Mouse (Mus musculus): ENCODE data around the gene Btn1a1. TPM values are rescaled to one million over a fixed set of nuclear protein-coding genes. Genes with fewer than 3 reads are reported as not detected.

The Btn1a1 gene
- polyA plus RNA-seq, 1 experiment, result 0.56 TPM

- peak overlapping the region; percentile 58 for H3K4me3 ChIP-seq (ENCODE audit: extremely low read depth, insufficient read depth, insufficient read length)
- H3K27me3 ChIP-seq (ENCODE audit: control insufficient read depth, insufficient read depth, low read length), result no peaks in the 10 kb centered on the region
- peak overlapping the region; percentile 10 for H3K27ac ChIP-seq (ENCODE audit: insufficient read depth, low read length)
- peak in 1 of 2 experiments; percentile 45 for DNase-seq (ENCODE audit: low read depth in 1 of 2, low spot score in 2 of 2)
- peaks cover 2% of the 10 kb centered on the region; the same call in 1 of the 2 replicates for H3K4me1 ChIP-seq (ENCODE audit: control insufficient read depth, insufficient read depth, insufficient read length)
- WGBS, result under 1% methylated on average over 32 of the region's 32 CpGs
- TF ChIP-seq CTCF (IDR thresholded peaks at IDR 0.05; ENCODE audit: extremely low read depth, insufficient read depth, insufficient read length, insufficient replicate concordance), result no peak
- TF ChIP-seq POLR2A (IDR thresholded peaks at IDR 0.05; ENCODE audit: low read depth, low read length), result no peak
- no peaks in the 10 kb centered on the region for H3K36me3 ChIP-seq (ENCODE audit: control insufficient read depth, insufficient read depth, low read length)
Observed at GRCm38 (mm10) chr13:23436861-23437822, 28.6 kb downstream of the Btn1a1 start.

DNA sequence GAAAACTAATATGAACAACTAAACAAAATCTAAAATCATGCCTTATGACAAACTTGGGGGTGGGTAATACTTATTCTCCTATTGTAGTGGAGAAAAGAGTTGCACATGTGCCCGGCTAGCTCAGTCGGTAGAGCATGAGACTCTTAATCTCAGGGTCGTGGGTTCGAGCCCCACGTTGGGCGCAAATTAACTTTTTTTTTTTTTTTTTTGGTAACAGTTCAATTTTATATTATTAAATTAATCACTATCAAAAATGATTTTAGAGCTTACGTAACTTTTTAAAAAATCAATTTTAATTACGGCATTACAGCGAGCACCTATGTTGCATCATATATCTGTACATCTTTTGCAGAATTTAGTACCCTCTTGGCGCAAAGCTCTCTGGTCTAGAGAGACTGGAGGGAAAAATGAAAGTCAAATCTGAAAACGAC is 29.5 kb downstream of the Btn1a1 start:
- TF ChIP-seq CTCF (IDR thresholded peaks at IDR 0.05; ENCODE audit: extremely low read depth, insufficient read depth, insufficient read length, insufficient replicate concordance) (no peak), POLR2A (IDR thresholded peaks at IDR 0.05; ENCODE audit: low read depth, low read length) (no peak)
- DNase-seq (ENCODE audit: low read depth in 1 of 2, low spot score in 2 of 2), result peak in 1 of 2 experiments; percentile 30
- 3% methylated on average over 11 of the region's 11 CpGs for WGBS
- Histone ChIP-seq H3K36me3 (ENCODE audit: control insufficient read depth, insufficient read depth, low read length) (no peaks in the 10 kb centered on the region), H3K27ac (ENCODE audit: insufficient read depth, low read length) (no peak overlapping the region), H3K4me3 (ENCODE audit: extremely low read depth, insufficient read depth, insufficient read length) (no peak overlapping the region), H3K27me3 (ENCODE audit: control insufficient read depth, insufficient read depth, low read length) (no peaks in the 10 kb centered on the region), H3K4me1 (ENCODE audit: control insufficient read depth, insufficient read depth, insufficient read length) (peaks cover 2% of the 10 kb centered on the region; the same call in 1 of the 2 replicates)

DNA sequence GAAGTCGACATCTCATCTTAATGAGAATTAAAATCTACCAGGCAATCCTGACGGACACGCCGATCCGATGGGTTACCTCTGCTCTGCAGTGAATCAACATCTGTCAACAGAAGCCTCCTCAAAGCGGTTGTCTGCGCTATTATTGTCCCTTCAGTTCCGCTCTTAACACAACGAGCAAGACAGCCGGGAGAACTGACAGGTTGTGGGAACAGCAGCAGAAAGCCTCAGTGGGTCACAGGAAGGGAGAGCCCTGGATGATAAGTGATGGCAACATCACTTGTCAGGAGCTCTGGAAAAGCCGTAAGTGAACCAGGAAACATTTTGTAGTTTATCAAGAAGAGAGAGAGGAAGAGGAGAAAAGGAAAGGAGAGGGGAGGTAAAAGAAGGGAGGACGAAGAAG is 30.0 kb downstream of the Btn1a1 start:
- no peaks in the 10 kb centered on the region for H3K36me3 ChIP-seq (ENCODE audit: control insufficient read depth, insufficient read depth, low read length)
- no peak overlapping the region for H3K4me3 ChIP-seq (ENCODE audit: extremely low read depth, insufficient read depth, insufficient read length)
- 30% methylated on average over 12 of the region's 12 CpGs for WGBS
- no peaks in the 10 kb centered on the region for H3K27me3 ChIP-seq (ENCODE audit: control insufficient read depth, insufficient read depth, low read length)
- H3K27ac ChIP-seq (ENCODE audit: insufficient read depth, low read length), result no peak overlapping the region
- peaks cover 2% of the 10 kb centered on the region; the same call in 1 of the 2 replicates for H3K4me1 ChIP-seq (ENCODE audit: control insufficient read depth, insufficient read depth, insufficient read length)
- DNase-seq (ENCODE audit: low read depth in 1 of 2, low spot score in 2 of 2), result no peak
- TF ChIP-seq CTCF (IDR thresholded peaks at IDR 0.05; ENCODE audit: extremely low read depth, insufficient read depth, insufficient read length, insufficient replicate concordance), result no peak
- TF ChIP-seq POLR2A (IDR thresholded peaks at IDR 0.05; ENCODE audit: low read depth, low read length), result no peak

- no peak for TF ChIP-seq CTCF (IDR thresholded peaks at IDR 0.05; ENCODE audit: extremely low read depth, insufficient read depth, insufficient read length, insufficient replicate concordance)
- no peak for TF ChIP-seq POLR2A (IDR thresholded peaks at IDR 0.05; ENCODE audit: low read depth, low read length)
- H3K36me3 ChIP-seq (ENCODE audit: control insufficient read depth, insufficient read depth, low read length), result no peaks in the 10 kb centered on the region
- no peaks in the 10 kb centered on the region for H3K27me3 ChIP-seq (ENCODE audit: control insufficient read depth, insufficient read depth, low read length)
- peaks cover 2% of the 10 kb centered on the region; the same call in 1 of the 2 replicates for H3K4me1 ChIP-seq (ENCODE audit: control insufficient read depth, insufficient read depth, insufficient read length)
- WGBS, result 60% methylated on average over 4 of the region's 4 CpGs
- no peak for DNase-seq (ENCODE audit: low read depth in 1 of 2, low spot score in 2 of 2)
- no peak overlapping the region for H3K27ac ChIP-seq (ENCODE audit: insufficient read depth, low read length)
- no peak overlapping the region for H3K4me3 ChIP-seq (ENCODE audit: extremely low read depth, insufficient read depth, insufficient read length)
Observed at GRCm38 (mm10) chr13:23435241-23435640, 30.5 kb downstream of the Btn1a1 start.

DNA sequence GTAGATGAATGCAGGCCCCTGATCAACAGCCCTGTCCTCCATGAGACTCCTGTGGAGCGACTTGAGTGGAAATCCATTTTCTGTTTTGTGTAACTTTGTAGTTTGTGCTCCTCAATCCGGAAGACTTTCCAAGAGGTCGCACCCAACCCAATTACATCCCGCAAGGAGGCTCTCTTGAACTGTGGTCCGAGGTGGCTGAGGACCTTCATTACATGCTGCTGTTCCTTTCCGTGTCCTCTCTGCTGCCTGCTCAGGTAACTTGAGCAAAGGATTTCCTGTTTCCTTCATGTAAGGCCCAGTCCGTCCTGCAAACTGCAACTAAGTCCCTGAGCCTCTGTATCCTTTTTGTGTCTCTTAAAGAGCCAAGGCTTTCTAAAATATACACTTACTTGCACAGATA is 31.3 kb downstream of the Btn1a1 start:
- DNase-seq (ENCODE audit: low read depth in 1 of 2, low spot score in 2 of 2), result no peak
- no peaks in the 10 kb centered on the region for H3K27me3 ChIP-seq (ENCODE audit: control insufficient read depth, insufficient read depth, low read length)
- no peak overlapping the region for H3K4me3 ChIP-seq (ENCODE audit: extremely low read depth, insufficient read depth, insufficient read length)
- H3K27ac ChIP-seq (ENCODE audit: insufficient read depth, low read length), result no peak overlapping the region
- no peaks in the 10 kb centered on the region for H3K36me3 ChIP-seq (ENCODE audit: control insufficient read depth, insufficient read depth, low read length)
- peaks cover 5% of the 10 kb centered on the region; the same call in 1 of the 2 replicates for H3K4me1 ChIP-seq (ENCODE audit: control insufficient read depth, insufficient read depth, insufficient read length)
- 77% methylated on average over 7 of the region's 7 CpGs for WGBS
- TF ChIP-seq POLR2A (IDR thresholded peaks at IDR 0.05; ENCODE audit: low read depth, low read length) (no peak), CTCF (IDR thresholded peaks at IDR 0.05; ENCODE audit: extremely low read depth, insufficient read depth, insufficient read length, insufficient replicate concordance) (no peak)

- H3K27me3 ChIP-seq (ENCODE audit: control insufficient read depth, insufficient read depth, low read length), result no peaks in the 10 kb centered on the region
- no peak overlapping the region for H3K4me3 ChIP-seq (ENCODE audit: extremely low read depth, insufficient read depth, insufficient read length)
- TF ChIP-seq CTCF (IDR thresholded peaks at IDR 0.05; ENCODE audit: extremely low read depth, insufficient read depth, insufficient read length, insufficient replicate concordance) (no peak), POLR2A (IDR thresholded peaks at IDR 0.05; ENCODE audit: low read depth, low read length) (no peak)
- no peak for DNase-seq (ENCODE audit: low read depth in 1 of 2, low spot score in 2 of 2)
- H3K27ac ChIP-seq (ENCODE audit: insufficient read depth, low read length), result no peak overlapping the region
- peaks cover 5% of the 10 kb centered on the region; the same call in 1 of the 2 replicates for H3K4me1 ChIP-seq (ENCODE audit: control insufficient read depth, insufficient read depth, insufficient read length)
- WGBS, result 75% methylated on average over 5 of the region's 5 CpGs
- H3K36me3 ChIP-seq (ENCODE audit: control insufficient read depth, insufficient read depth, low read length), result no peaks in the 10 kb centered on the region
Observed at GRCm38 (mm10) chr13:23433801-23434200, 31.9 kb downstream of the Btn1a1 start.
